Mouse (Mus musculus): ENCODE results near the gene Zbtb7b. TPM values are rescaled to one million over a fixed set of nuclear protein-coding genes. Genes with fewer than 3 reads are reported as not detected.

The Zbtb7b gene
- polyA plus RNA-seq, 1 experiment from 2014 or later, result 4.8 TPM

Other genes starting within 250 kb of the Zbtb7b start
- gene Hcn3, start 234.6 kb downstream of the Zbtb7b start, polyA plus RNA-seq (2015; fragmentation: Nextera tagmentation; extraction: Ambion mirVana), result 1.1 and 1.6 TPM in 2 replicates
- 22.7 and 25.1 TPM in 2 replicates for gene Clk2, start 230.0 kb downstream of the Zbtb7b start, polyA plus RNA-seq (2015; fragmentation: Nextera tagmentation; extraction: Ambion mirVana)
- gene Scamp3, start 217.3 kb downstream of the Zbtb7b start, polyA plus RNA-seq (2015; fragmentation: Nextera tagmentation; extraction: Ambion mirVana), result 109 and 115 TPM in 2 replicates
- gene Fam189b, start 211.6 kb downstream of the Zbtb7b start, polyA plus RNA-seq (2015; fragmentation: Nextera tagmentation; extraction: Ambion mirVana), result 19.4 and 22.2 TPM in 2 replicates
- gene Gba, start 191.8 kb downstream of the Zbtb7b start, polyA plus RNA-seq (2015; fragmentation: Nextera tagmentation; extraction: Ambion mirVana), result 46.4 and 47.1 TPM in 2 replicates
- gene Thbs3, start 179.6 kb downstream of the Zbtb7b start, polyA plus RNA-seq (2015; fragmentation: Nextera tagmentation; extraction: Ambion mirVana), result 57.7 and 65.4 TPM in 2 replicates
- 174 and 188 TPM in 2 replicates for gene Mtx1, start 167.7 kb downstream of the Zbtb7b start, polyA plus RNA-seq (2015; fragmentation: Nextera tagmentation; extraction: Ambion mirVana)
- gene Muc1, start 165.7 kb downstream of the Zbtb7b start, polyA plus RNA-seq (2015; fragmentation: Nextera tagmentation; extraction: Ambion mirVana), result 151 and 162 TPM in 2 replicates
- gene Krtcap2, start 148.8 kb downstream of the Zbtb7b start, polyA plus RNA-seq (2015; fragmentation: Nextera tagmentation; extraction: Ambion mirVana), result 304 and 314 TPM in 2 replicates
- 7.2 and 7.7 TPM in 2 replicates for gene Trim46, start 148.5 kb downstream of the Zbtb7b start, polyA plus RNA-seq (2015; fragmentation: Nextera tagmentation; extraction: Ambion mirVana)
- 135 and 138 TPM in 2 replicates for gene Dpm3, start 135.4 kb downstream of the Zbtb7b start, polyA plus RNA-seq (2015; fragmentation: Nextera tagmentation; extraction: Ambion mirVana)
- gene Slc50a1, start 124.2 kb downstream of the Zbtb7b start, polyA plus RNA-seq (2015; fragmentation: Nextera tagmentation; extraction: Ambion mirVana), result 65.7 and 66.7 TPM in 2 replicates
- 97.2 and 104 TPM in 2 replicates for gene Efna1, start 113.6 kb downstream of the Zbtb7b start, polyA plus RNA-seq (2015; fragmentation: Nextera tagmentation; extraction: Ambion mirVana)
- 7.1 and 7.5 TPM in 2 replicates for gene Efna3, start 71.8 kb downstream of the Zbtb7b start, polyA plus RNA-seq (2015; fragmentation: Nextera tagmentation; extraction: Ambion mirVana)
- gene Efna4, start 56.7 kb downstream of the Zbtb7b start, polyA plus RNA-seq (2015; fragmentation: Nextera tagmentation; extraction: Ambion mirVana), result 19.8 and 24.7 TPM in 2 replicates
- gene Adam15, start 44.8 kb downstream of the Zbtb7b start, polyA plus RNA-seq (2015; fragmentation: Nextera tagmentation; extraction: Ambion mirVana), result 75.1 and 76.0 TPM in 2 replicates
- gene Dcst2, start 32.8 kb downstream of the Zbtb7b start, polyA plus RNA-seq (2015; fragmentation: Nextera tagmentation; extraction: Ambion mirVana), result 0.06 TPM in 1 of 2 replicates, not detected in the other
- 0.13 and 0.53 TPM in 2 replicates for gene Dcst1, start 29.5 kb downstream of the Zbtb7b start, polyA plus RNA-seq (2015; fragmentation: Nextera tagmentation; extraction: Ambion mirVana)
- 0.21 TPM in 1 of 2 replicates, not detected in the other for gene Lenep, start 8.0 kb upstream of the Zbtb7b start, polyA plus RNA-seq (2015; fragmentation: Nextera tagmentation; extraction: Ambion mirVana)
- 24.0 and 26.9 TPM in 2 replicates for gene Flad1, start 17.1 kb upstream of the Zbtb7b start, polyA plus RNA-seq (2015; fragmentation: Nextera tagmentation; extraction: Ambion mirVana)
- 490 and 518 TPM in 2 replicates for gene Cks1b, start 23.6 kb upstream of the Zbtb7b start, polyA plus RNA-seq (2015; fragmentation: Nextera tagmentation; extraction: Ambion mirVana)
- 110 and 114 TPM in 2 replicates for gene Shc1, start 23.7 kb upstream of the Zbtb7b start, polyA plus RNA-seq (2015; fragmentation: Nextera tagmentation; extraction: Ambion mirVana)
- 31.5 and 33.3 TPM in 2 replicates for gene Pygo2, start 35.4 kb upstream of the Zbtb7b start, polyA plus RNA-seq (2015; fragmentation: Nextera tagmentation; extraction: Ambion mirVana)
- 35.8 and 38.3 TPM in 2 replicates for gene Pbxip1, start 41.9 kb upstream of the Zbtb7b start, polyA plus RNA-seq (2015; fragmentation: Nextera tagmentation; extraction: Ambion mirVana)
- gene Pmvk, start 59.8 kb upstream of the Zbtb7b start, polyA plus RNA-seq (2015; fragmentation: Nextera tagmentation; extraction: Ambion mirVana), result 44.4 and 50.0 TPM in 2 replicates
- gene Kcnn3, start 125.4 kb upstream of the Zbtb7b start, polyA plus RNA-seq (2015; fragmentation: Nextera tagmentation; extraction: Ambion mirVana), result 0.68 and 1.1 TPM in 2 replicates

All from lung, embryonic 16.5 days (tissue).